Mouse (Mus musculus) kidney, adult 9 months (tissue): Measurements from ENCODE around the gene Rgs7bp.

Experiments used
- DNase-seq: peaks from one replicate; pipeline ENCODE4 v3.0.0; 2022

Gene Rgs7bp

GRCm38 (mm10) chr13:105002132-105002830 lies 52.4 kb downstream of the Rgs7bp start:
- DNase-seq: no peak

- DNase-seq: no peak
Measured at GRCm38 (mm10) chr13:105001714-105002113, 53.0 kb downstream of the Rgs7bp start.

GRCm38 (mm10) chr13:104988811-104989258 lies 65.9 kb downstream of the Rgs7bp start:
- DNase-seq: no peak

GRCm38 (mm10) chr13:104988009-104988540 lies 66.7 kb downstream of the Rgs7bp start:
- DNase-seq: no peak

- DNase-seq: no peak
Measured at GRCm38 (mm10) chr13:104985691-104986090, 69.0 kb downstream of the Rgs7bp start.

- no peak for DNase-seq
Measured at GRCm38 (mm10) chr13:104983989-104984388, 70.7 kb downstream of the Rgs7bp start.

GRCm38 (mm10) chr13:104982781-104983353 lies 71.9 kb downstream of the Rgs7bp start:
- no peak for DNase-seq

GRCm38 (mm10) chr13:104978176-104978575 lies 76.6 kb downstream of the Rgs7bp start:
- DNase-seq: no peak

- DNase-seq: no peak
Measured at GRCm38 (mm10) chr13:104967486-104967885, 87.2 kb downstream of the Rgs7bp start.

GRCm38 (mm10) chr13:104963716-104964115 lies 91.0 kb downstream of the Rgs7bp start:
- DNase-seq: no peak

- no peak for DNase-seq
Measured at GRCm38 (mm10) chr13:104962716-104963411, 91.9 kb downstream of the Rgs7bp start.

- DNase-seq: no peak
Measured at GRCm38 (mm10) chr13:104962166-104962565, 92.6 kb downstream of the Rgs7bp start.

GRCm38 (mm10) chr13:104960951-104961715 lies 93.6 kb downstream of the Rgs7bp start:
- DNase-seq: no peak

GRCm38 (mm10) chr13:104960206-104960928 lies 94.4 kb downstream of the Rgs7bp start:
- DNase-seq: no peak

- no peak for DNase-seq
Measured at GRCm38 (mm10) chr13:104959733-104960132, 95.0 kb downstream of the Rgs7bp start.

- DNase-seq: peak; percentile 78
Measured at GRCm38 (mm10) chr13:104947958-104948357, 106.8 kb downstream of the Rgs7bp start.

- DNase-seq: no peak
Measured at GRCm38 (mm10) chr13:104940483-104940882, 114.2 kb downstream of the Rgs7bp start.

- peak; percentile 49 for DNase-seq
Measured at GRCm38 (mm10) chr13:104939856-104940255, 114.9 kb downstream of the Rgs7bp start.

GRCm38 (mm10) chr13:104938966-104939593 lies 115.7 kb downstream of the Rgs7bp start:
- no peak for DNase-seq

- no peak for DNase-seq
Measured at GRCm38 (mm10) chr13:104937759-104938158, 117.0 kb downstream of the Rgs7bp start.

GRCm38 (mm10) chr13:104936586-104936985 lies 118.1 kb downstream of the Rgs7bp start:
- no peak for DNase-seq
